Mouse (Mus musculus): ENCODE results near the gene Asf1b. TPM values are rescaled to one million over a fixed set of nuclear protein-coding genes. Genes with fewer than 3 reads are reported as not detected.
A peak's percentile ranks its signal among the peaks of the same experiment; 100 is the strongest.
"Not testable (repeated sequence)": the region's sequence is repeated elsewhere in the genome, so short reads cannot be mapped to it uniquely, and the experiment has no call there.

The Asf1b gene
- total RNA-seq, 2 experiments from 2014 or later: 0.44 to 0.82 TPM

DNA sequence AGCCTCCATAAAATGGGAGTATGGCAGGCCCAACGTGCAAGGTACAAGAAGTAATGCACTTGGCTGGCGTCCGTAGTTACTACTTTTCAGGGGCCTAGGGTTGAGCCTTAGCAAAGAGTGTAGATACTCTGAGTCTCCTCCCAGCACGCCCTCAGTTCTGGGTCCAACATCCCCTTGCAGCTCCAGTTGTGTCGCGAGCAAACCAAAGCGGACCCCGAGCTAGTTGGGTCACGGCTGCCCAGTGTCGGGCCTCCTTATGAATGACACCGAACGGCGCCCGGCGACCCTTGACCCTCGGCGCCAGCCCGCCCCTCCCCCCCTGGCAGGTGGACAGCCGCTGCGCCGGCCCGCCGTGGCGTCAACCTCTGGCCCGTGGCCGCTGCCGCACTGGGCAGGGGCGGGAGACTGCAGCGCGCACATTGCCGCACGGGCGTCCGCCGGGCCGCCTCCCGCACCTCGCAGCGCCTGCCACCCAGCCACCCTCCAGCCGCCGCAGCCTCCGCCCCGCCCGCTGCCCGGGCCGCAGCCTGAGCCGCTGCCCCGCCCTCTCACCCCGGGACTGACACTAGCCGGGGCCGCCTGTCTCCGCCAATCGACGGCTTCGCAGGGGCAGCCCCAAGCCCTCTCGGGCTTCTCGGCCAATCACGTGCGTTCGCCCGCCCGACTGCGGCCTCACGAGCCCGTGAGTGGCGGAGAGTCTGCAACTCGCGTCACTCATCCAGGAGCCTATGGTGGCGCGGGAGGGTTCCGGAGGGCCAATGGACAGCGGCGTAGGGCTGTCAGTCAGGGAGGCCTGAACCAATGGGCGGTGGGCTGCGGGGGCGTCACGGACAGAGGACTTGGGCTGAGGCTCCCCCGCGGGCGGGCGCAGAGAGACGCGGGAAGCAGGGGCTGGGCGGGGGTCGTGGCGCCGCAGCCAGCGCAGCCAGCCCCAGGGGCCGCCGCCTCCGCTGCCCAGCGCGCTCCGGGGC, 17.1 kb downstream of the Asf1b start, which contains the start of gene Prkaca:
Prkaca (plus strand) TSS at position 844 of the 971 bp plus-strand sequence.
- no peak for TF ChIP-seq CTCF (conservative IDR thresholded peaks at IDR 0.05)
- Histone ChIP-seq H3K4me3 (peak within 1 kb of the TSS; percentile 78), H3K27ac (peak within 1 kb of the TSS; percentile 92)
- DNase-seq (ENCODE audit: low spot score in 2 of 2): peak; percentile 98 to 100

DNA sequence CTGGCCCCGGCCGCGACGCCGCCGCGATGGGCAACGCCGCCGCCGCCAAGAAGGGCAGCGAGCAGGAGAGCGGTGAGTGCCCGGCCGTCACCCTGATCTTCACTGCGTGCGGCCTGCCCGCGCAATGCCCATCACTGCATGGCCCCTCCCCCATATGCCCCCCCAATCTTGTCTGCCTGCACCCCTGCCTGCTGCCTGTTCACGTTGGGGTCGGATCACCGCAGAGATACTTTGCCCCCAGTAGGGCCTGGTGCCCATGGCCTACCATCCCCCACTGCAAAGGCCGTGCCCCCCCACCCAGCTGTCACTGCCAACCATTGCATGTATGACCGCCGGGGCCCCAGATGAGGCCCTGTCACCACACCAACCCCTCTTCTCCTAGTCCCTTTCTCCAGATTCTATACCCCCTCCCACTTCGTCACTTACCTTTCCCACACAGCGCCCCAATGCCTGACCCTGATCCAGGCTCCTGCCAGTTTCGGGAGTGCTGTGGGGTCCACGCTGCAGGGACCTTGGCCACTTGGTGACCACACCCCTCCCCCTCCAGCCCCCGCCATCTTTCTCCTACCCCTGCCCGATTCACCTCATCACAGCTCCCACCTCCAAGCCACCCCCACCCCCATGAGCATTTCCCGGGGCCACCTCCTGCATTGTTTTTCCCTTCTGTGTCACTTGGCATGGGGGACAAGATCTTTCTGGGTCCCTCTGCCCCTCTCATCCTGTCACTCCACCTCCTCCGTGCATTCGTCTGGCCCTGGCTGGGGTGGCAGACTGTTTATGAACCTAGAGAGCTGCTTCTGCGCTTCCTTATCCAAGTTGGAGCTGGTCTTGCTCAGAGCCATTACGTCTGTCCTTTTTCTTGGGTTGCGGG, 18.1 kb downstream of the Asf1b start:
- peak in 1 of 2 experiments; percentile 49 for DNase-seq (ENCODE audit: low spot score in 2 of 2)
- peak overlapping the region; percentile 92 for H3K27ac ChIP-seq
- H3K4me3 ChIP-seq: peak overlapping the region; percentile 75
- TF ChIP-seq CTCF (conservative IDR thresholded peaks at IDR 0.05): no peak

DNA sequence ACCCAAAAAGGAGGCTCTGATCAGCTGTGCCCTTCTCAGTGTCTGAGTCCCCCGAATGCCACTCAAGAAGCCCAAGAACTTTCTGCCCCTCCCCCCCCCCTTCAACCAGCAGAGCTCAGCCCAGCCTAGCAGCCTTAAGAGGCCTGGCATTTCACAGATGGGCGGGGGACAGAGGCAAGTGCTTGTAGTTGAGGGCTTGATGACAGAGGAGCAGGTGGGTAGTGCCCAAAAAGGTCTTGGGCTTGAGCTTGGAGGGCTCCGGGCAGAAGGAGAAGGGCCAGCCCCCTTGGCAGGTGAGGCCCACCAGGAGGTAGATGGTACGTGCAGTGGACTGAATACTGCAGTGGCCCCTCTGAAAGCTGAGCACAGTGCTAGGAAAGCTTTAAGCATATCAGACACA, 19.2 kb downstream of the Asf1b start:
- H3K4me3 ChIP-seq: peak overlapping the region; percentile 75; the same call in 1 of the 2 replicates
- no peak for TF ChIP-seq CTCF (conservative IDR thresholded peaks at IDR 0.05)
- no peak overlapping the region for H3K27ac ChIP-seq
- DNase-seq (ENCODE audit: low spot score in 2 of 2): no peak

DNA sequence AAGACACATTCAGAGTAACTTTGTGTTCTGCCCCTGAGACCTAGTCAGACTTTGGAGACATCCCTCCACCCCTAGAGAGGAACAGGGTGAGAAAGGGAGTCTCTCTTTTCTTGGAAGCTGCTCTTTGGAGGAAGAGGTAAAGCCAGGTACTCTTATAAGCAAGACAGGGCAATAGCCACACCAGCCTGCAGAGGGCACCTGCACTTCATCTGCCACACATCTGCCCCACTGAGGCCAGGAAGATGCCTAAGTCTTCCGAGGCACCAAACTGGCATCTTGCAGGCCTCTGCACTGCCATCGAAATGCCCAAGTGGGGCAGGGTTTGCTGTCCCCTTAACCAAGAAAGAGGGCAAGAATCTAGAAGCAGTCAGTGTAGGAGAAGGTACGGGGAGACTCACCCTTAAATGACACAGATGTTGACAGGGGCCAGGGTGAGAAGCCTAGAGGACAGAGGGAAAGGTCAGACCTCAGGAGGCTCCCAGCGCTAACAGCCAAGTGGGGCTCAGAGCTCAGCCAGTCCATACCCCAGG, 20.9 kb downstream of the Asf1b start:
- no peak overlapping the region for H3K4me3 ChIP-seq
- DNase-seq (ENCODE audit: low spot score in 2 of 2): no peak
- 0 out of 2 replicates have a peak overlapping the region, but pooled peaks have one; percentile 3 for H3K27ac ChIP-seq
- TF ChIP-seq CTCF (conservative IDR thresholded peaks at IDR 0.05): peak; percentile 67

DNA sequence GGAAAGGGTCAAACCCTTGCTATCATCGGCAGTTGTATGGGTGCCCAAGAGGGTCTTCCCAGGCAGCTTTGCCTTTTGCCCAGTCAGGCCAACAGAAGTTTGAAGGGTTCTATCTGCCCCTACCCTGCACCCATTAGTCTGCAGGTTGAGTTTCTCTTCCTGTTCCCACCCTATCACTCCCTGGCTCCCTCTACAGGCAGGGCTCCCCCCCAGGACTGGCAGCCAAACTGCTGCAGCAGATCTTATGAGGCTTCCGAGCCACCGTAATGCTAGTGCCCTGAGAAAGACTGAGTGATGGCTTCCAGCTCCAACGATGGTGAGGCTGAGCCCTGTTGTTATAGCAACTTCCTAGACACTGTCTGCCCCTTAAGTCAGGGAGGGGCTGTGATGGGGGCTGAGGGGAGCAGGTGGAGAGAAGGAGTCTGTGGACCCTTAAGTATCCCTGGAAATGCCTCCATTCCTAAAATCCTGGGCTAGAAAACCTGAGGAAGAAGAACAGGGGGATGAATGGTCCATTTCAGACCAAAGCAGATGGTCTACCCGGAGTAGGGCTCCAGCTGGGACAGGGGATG, 21.6 kb downstream of the Asf1b start:
- Histone ChIP-seq H3K4me3 (no peak overlapping the region; the same call in 1 of the 2 replicates), H3K27ac (peak overlapping the region; percentile 77)
- peak; percentile 65 for TF ChIP-seq CTCF (conservative IDR thresholded peaks at IDR 0.05)
- DNase-seq (ENCODE audit: low spot score in 2 of 2): no peak

DNA sequence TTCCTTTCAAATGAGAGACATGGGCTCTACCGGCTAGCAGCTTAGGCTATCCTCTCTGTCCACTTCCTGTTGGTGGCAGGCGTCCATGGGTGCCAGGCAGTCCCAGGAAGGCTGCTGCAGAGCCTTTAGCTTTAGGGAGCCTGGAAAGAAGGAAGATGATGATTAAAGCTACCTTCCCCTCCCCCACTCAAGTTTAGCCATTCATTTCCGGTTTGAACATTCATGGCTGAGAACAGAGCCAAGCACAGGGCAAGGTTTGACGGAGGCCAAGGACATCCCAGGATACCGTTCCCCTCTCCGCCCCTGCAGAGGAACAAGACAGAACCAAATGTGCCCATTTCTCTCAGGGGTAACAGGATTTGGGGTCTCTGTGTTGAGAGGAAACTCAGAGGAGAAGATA, 22.3 kb downstream of the Asf1b start:
- DNase-seq (ENCODE audit: low spot score in 2 of 2): no peak
- TF ChIP-seq CTCF (conservative IDR thresholded peaks at IDR 0.05): no peak
- Histone ChIP-seq H3K27ac (peak overlapping the region; percentile 77), H3K4me3 (peak overlapping the region; percentile 26)

DNA sequence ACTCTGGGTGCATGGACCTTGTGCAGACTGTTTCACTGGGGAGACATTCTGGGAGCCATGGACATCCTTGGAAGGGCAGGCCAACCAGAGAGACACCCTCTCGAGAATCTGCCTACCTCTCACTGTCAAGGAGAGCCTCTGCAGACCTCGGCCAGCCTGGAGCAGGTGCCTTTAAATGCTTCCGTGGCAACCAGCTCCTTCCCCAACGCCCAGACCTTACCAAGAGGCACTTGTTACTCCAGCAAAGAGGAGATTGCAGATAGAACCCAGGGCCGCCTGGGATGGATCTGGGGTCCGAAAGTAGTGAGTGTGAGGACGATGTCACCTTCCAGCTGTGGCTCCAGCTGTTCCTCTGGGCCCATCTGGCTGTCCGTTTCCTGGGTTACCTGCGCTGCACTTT, 22.9 kb downstream of the Asf1b start:
- DNase-seq (ENCODE audit: low spot score in 2 of 2): no peak
- no peak for TF ChIP-seq CTCF (conservative IDR thresholded peaks at IDR 0.05)
- Histone ChIP-seq H3K27ac (peak overlapping the region; percentile 77), H3K4me3 (peak overlapping the region; percentile 26; the same call in 1 of the 2 replicates)

DNA sequence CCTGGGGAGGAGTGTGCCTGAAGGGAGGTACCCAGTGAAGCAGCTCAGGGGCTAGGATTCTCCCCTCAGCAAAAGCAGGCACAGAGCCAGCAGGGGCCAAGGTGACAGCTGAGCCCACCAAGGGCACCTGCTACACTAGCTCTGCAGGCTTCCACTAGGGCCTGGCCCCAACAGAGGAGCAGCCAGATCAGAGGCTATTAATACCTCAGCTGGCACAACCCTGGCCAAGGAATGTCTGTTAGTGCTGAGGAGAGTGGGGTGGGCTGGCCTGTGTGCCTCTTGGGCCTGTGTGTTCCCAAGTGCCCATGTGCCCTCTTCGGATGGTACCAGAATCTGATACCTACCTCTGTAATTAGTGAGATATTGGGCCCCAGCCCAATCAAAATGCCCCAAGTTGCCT, 24.9 kb downstream of the Asf1b start:
- H3K4me3 ChIP-seq: no peak overlapping the region
- TF ChIP-seq CTCF (conservative IDR thresholded peaks at IDR 0.05): no peak
- no peak for DNase-seq (ENCODE audit: low spot score in 2 of 2)
- peak overlapping the region; percentile 32; the same call in 1 of the 2 replicates for H3K27ac ChIP-seq

DNA sequence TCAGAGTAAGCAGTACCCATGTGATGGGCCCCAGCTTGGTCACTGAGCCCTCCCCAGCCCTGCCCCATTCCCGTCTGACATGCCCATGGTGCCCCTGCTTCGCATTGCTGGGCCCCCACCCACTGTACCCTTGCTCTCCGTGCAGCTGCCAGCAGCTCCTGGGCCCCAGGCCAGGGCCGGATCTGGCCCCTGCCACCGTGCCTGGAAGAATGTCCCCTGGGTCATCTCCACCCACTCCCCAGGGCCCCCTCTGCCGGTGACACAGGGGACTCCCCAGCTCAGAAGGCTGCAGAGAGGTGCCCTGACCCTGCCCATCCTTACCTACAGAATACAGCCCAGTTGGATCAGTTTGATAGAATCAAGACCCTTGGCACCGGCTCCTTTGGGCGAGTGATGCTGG, 25.5 kb downstream of the Asf1b start:
- no peak for DNase-seq (ENCODE audit: low spot score in 2 of 2)
- Histone ChIP-seq H3K4me3 (no peak overlapping the region), H3K27ac (0 out of 2 replicates have a peak overlapping the region, but pooled peaks have one; percentile 32)
- peak; percentile 47 for TF ChIP-seq CTCF (conservative IDR thresholded peaks at IDR 0.05)

DNA sequence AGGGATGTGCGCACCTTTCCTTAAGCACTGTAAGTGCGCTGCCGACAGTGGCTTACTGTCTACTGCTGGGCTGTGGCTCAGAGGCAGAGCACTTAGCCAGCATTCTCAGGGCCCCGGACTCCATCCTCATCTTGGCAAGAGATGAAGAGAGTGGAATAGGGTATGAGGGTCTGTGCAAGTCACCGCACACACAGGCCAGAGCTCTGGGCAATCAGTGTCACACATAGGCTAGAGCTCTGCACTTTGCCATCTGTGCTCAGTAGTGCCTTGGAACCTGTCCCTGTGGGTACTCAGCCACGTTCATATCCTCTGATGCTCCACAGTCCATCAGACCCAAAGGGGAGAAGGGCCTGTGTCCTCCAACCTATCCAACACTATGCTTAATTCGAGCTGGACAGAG, 26.2 kb downstream of the Asf1b start:
- TF ChIP-seq CTCF (conservative IDR thresholded peaks at IDR 0.05): no peak
- no peak for DNase-seq (ENCODE audit: low spot score in 2 of 2)
- Histone ChIP-seq H3K27ac (no peak overlapping the region), H3K4me3 (no peak overlapping the region)

DNA sequence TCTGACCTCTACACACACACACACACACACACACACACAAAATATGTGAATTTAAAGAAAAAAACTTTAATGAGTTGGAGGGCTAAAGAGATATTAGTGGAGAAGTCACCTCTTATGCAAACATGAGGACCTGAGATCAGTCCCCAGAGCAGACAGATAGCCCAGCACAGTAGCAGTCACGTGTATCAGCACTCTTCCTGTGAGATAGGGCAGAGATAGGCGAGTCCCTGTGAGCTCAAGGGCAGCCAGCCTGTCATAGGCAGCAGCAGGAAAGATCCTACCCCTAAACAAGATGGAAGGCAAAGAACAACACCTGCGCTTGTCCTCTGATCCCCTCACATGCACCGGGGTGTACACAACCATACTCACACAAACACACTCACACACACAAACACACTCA, 27.1 kb downstream of the Asf1b start:
- no peak for DNase-seq (ENCODE audit: low spot score in 2 of 2)
- no peak overlapping the region for H3K27ac ChIP-seq
- no peak for TF ChIP-seq CTCF (conservative IDR thresholded peaks at IDR 0.05)
- H3K4me3 ChIP-seq: no peak overlapping the region

DNA sequence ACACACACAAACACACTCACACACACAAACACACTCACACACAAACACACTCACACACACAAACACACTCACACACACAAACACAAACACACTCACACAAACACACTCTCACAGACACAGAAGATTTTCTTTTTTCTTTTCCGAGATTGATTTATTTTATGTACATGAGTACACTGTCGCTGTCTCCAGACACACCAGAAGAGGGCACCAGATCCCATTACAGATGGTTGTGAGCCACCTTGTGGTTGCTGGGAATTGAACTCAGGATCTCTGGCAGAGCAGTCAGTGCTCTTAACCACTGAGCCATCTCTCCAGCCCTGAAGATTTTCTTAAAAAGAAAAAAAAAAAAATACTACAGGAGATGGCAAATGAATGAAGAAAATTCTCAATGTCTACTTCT, 27.9 kb downstream of the Asf1b start:
- peak; percentile 63 for TF ChIP-seq CTCF (conservative IDR thresholded peaks at IDR 0.05)

More for the DNA sequence above, 27.9 kb downstream of the Asf1b start:
- not testable (repeated sequence) for H3K4me3 ChIP-seq; H3K27ac ChIP-seq; DNase-seq (ENCODE audit: low spot score in 2 of 2)
